Mouse (Mus musculus): ENCODE data around the gene Gm20388. TPM values are rescaled to one million over a fixed set of nuclear protein-coding genes. Genes with fewer than 3 reads are reported as not detected.

Gene Gm20388
- polyA plus RNA-seq, 1 experiment from 2014 or later, result 1.4 TPM

GRCm38 (mm10) chr8:122460524-122461472 lies 2550.2 kb downstream of the Gm20388 start, which contains the start of gene Snai3:
Gene Snai3, minus strand, starts transcription at chr8:122460733.
- WGBS (ENCODE audit: insufficient replicate concordance), result 5% methylated on average over 56 of the region's 56 CpGs
- Histone ChIP-seq H3K4me2 (ENCODE audit: low read depth, low read length) (peak within 1 kb of the TSS; percentile 74), H3K9ac (ENCODE audit: low read depth, low read length) (peak within 1 kb of the TSS; percentile 43; the same call in 1 of the 2 replicates), H3K36me3 (ENCODE audit: control insufficient read depth, insufficient read depth) (no peaks in the 10 kb centered on the region), H3K4me3 (ENCODE audit: low read depth, low read length) (peak within 1 kb of the TSS; percentile 47), H3K27ac (ENCODE audit: low read length) (no peak within 1 kb of the TSS), H3K4me1 (ENCODE audit: control insufficient read depth, low read depth, low read length) (peaks cover 36% of the 10 kb centered on the region), H3K9me3 (replicated peaks; ENCODE audit: control insufficient read depth, low read length) (no peaks in the 10 kb centered on the region), H3K27me3 (ENCODE audit: control insufficient read depth, insufficient read depth, low read depth, low read length) (peaks cover 34% of the 10 kb centered on the region)
- peak; percentile 77 for ATAC-seq (ENCODE audit: low read depth)

- no peak for ATAC-seq (ENCODE audit: low read depth)
- peaks cover 36% of the 10 kb centered on the region for H3K4me1 ChIP-seq (ENCODE audit: control insufficient read depth, low read depth, low read length)
- H3K36me3 ChIP-seq (ENCODE audit: control insufficient read depth, insufficient read depth), result no peaks in the 10 kb centered on the region
- H3K4me2 ChIP-seq (ENCODE audit: low read depth, low read length), result no peak overlapping the region
- no peak overlapping the region for H3K27ac ChIP-seq (ENCODE audit: low read length)
- 60% methylated on average over 11 of the region's 11 CpGs for WGBS (ENCODE audit: insufficient replicate concordance)
- H3K9ac ChIP-seq (ENCODE audit: low read depth, low read length), result no peak overlapping the region
- H3K4me3 ChIP-seq (ENCODE audit: low read depth, low read length), result no peak overlapping the region
- no peaks in the 10 kb centered on the region for H3K9me3 ChIP-seq (replicated peaks; ENCODE audit: control insufficient read depth, low read length)
- peaks cover 34% of the 10 kb centered on the region for H3K27me3 ChIP-seq (ENCODE audit: control insufficient read depth, insufficient read depth, low read depth, low read length)
Measured at GRCm38 (mm10) chr8:122461473-122462148, 2551.0 kb downstream of the Gm20388 start.

DNA sequence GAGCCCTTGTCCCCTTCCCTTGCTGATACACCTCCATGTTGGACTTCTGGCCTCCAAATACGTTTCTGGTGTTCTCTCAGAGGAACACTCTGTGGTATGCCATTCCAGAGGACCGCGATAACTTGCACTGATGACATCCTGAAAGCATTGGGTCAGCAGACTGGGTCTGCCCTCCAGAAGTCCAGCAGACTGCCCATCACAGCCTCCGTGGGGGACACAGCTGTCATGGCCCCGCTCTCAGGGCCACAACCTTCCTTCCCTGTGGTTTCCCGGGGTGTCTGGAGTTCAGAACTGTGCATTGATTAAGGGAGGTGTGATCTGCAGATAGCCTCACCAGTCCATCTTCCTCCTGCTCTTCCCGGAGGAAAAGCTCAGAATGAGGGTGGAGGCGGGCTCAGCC lies 2551.9 kb downstream of the Gm20388 start:
- Histone ChIP-seq H3K4me1 (ENCODE audit: control insufficient read depth, low read depth, low read length) (peaks cover 36% of the 10 kb centered on the region), H3K36me3 (ENCODE audit: control insufficient read depth, insufficient read depth) (no peaks in the 10 kb centered on the region), H3K9ac (ENCODE audit: low read depth, low read length) (no peak overlapping the region), H3K27me3 (ENCODE audit: control insufficient read depth, insufficient read depth, low read depth, low read length) (peaks cover 34% of the 10 kb centered on the region), H3K27ac (ENCODE audit: low read length) (no peak overlapping the region), H3K9me3 (replicated peaks; ENCODE audit: control insufficient read depth, low read length) (no peaks in the 10 kb centered on the region), H3K4me2 (ENCODE audit: low read depth, low read length) (no peak overlapping the region), H3K4me3 (ENCODE audit: low read depth, low read length) (no peak overlapping the region)
- no peak for ATAC-seq (ENCODE audit: low read depth)
- 67% methylated on average over 8 of the region's 8 CpGs for WGBS (ENCODE audit: insufficient replicate concordance)

GRCm38 (mm10) chr8:122463651-122464640 lies 2553.3 kb downstream of the Gm20388 start:
- H3K36me3 ChIP-seq (ENCODE audit: control insufficient read depth, insufficient read depth), result no peaks in the 10 kb centered on the region
- peak; percentile 31 for ATAC-seq (ENCODE audit: low read depth)
- 0 out of 2 replicates have a peak overlapping the region, but pooled peaks have one; percentile 15 for H3K27ac ChIP-seq (ENCODE audit: low read length)
- no peak overlapping the region for H3K4me3 ChIP-seq (ENCODE audit: low read depth, low read length)
- H3K9ac ChIP-seq (ENCODE audit: low read depth, low read length), result no peak overlapping the region
- H3K4me1 ChIP-seq (ENCODE audit: control insufficient read depth, low read depth, low read length), result peaks cover 36% of the 10 kb centered on the region
- H3K27me3 ChIP-seq (ENCODE audit: control insufficient read depth, insufficient read depth, low read depth, low read length), result peaks cover 31% of the 10 kb centered on the region
- WGBS (ENCODE audit: insufficient replicate concordance), result 16% methylated on average over 12 of the region's 12 CpGs
- H3K9me3 ChIP-seq (replicated peaks; ENCODE audit: control insufficient read depth, low read length), result no peaks in the 10 kb centered on the region
- H3K4me2 ChIP-seq (ENCODE audit: low read depth, low read length), result no peak overlapping the region

DNA sequence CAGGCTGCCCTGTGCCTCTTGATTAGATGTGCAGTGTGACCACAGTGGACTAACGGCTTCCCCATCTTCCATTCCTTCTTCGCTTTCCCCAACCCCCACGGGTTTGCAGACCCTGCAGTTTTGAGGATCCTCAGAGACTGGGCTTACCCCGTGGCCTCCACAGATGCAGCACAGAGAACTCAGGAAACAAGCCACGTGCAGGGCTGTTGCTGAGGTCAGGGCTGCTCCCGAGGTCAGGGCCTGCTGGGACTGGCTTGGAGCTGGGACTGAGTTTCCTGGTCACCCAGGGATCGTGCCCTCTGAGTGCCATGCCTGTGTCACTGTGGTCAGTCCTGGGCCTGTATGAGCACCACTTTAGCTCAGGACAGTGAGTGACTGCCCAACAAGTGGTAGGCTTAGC lies 2554.3 kb downstream of the Gm20388 start:
- Histone ChIP-seq H3K27me3 (ENCODE audit: control insufficient read depth, insufficient read depth, low read depth, low read length) (peaks cover 21% of the 10 kb centered on the region), H3K27ac (ENCODE audit: low read length) (no peak overlapping the region), H3K4me3 (ENCODE audit: low read depth, low read length) (no peak overlapping the region), H3K9ac (ENCODE audit: low read depth, low read length) (no peak overlapping the region), H3K4me2 (ENCODE audit: low read depth, low read length) (no peak overlapping the region), H3K9me3 (replicated peaks; ENCODE audit: control insufficient read depth, low read length) (no peaks in the 10 kb centered on the region), H3K4me1 (ENCODE audit: control insufficient read depth, low read depth, low read length) (peaks cover 38% of the 10 kb centered on the region), H3K36me3 (ENCODE audit: control insufficient read depth, insufficient read depth) (no peaks in the 10 kb centered on the region)
- WGBS (ENCODE audit: insufficient replicate concordance), result 16% methylated on average over 7 of the region's 7 CpGs
- no peak for ATAC-seq (ENCODE audit: low read depth)

GRCm38 (mm10) chr8:122467816-122468215 lies 2557.2 kb downstream of the Gm20388 start:
- Histone ChIP-seq H3K4me1 (ENCODE audit: control insufficient read depth, low read depth, low read length) (peaks cover 25% of the 10 kb centered on the region), H3K9me3 (replicated peaks; ENCODE audit: control insufficient read depth, low read length) (no peaks in the 10 kb centered on the region), H3K36me3 (ENCODE audit: control insufficient read depth, insufficient read depth) (no peaks in the 10 kb centered on the region), H3K4me2 (ENCODE audit: low read depth, low read length) (no peak overlapping the region), H3K9ac (ENCODE audit: low read depth, low read length) (no peak overlapping the region), H3K27me3 (ENCODE audit: control insufficient read depth, insufficient read depth, low read depth, low read length) (no peaks in the 10 kb centered on the region), H3K4me3 (ENCODE audit: low read depth, low read length) (no peak overlapping the region), H3K27ac (ENCODE audit: low read length) (no peak overlapping the region)
- ATAC-seq (ENCODE audit: low read depth), result no peak
- 77% methylated on average over 13 of the region's 13 CpGs for whole genome bisulfite sequencing (ENCODE audit: insufficient replicate concordance)

- H3K4me3 ChIP-seq (ENCODE audit: low read depth, low read length), result no peak overlapping the region
- no peaks in the 10 kb centered on the region for H3K27me3 ChIP-seq (ENCODE audit: control insufficient read depth, insufficient read depth, low read depth, low read length)
- no peak overlapping the region for H3K9ac ChIP-seq (ENCODE audit: low read depth, low read length)
- H3K9me3 ChIP-seq (replicated peaks; ENCODE audit: control insufficient read depth, low read length), result no peaks in the 10 kb centered on the region
- no peak overlapping the region for H3K4me2 ChIP-seq (ENCODE audit: low read depth, low read length)
- peaks cover 18% of the 10 kb centered on the region for H3K4me1 ChIP-seq (ENCODE audit: control insufficient read depth, low read depth, low read length)
- ATAC-seq (ENCODE audit: low read depth), result no peak
- WGBS (ENCODE audit: insufficient replicate concordance), result 61% methylated on average over 6 of the region's 6 CpGs
- no peaks in the 10 kb centered on the region for H3K36me3 ChIP-seq (ENCODE audit: control insufficient read depth, insufficient read depth)
- no peak overlapping the region for H3K27ac ChIP-seq (ENCODE audit: low read length)
Measured at GRCm38 (mm10) chr8:122469407-122469806, 2558.8 kb downstream of the Gm20388 start.

GRCm38 (mm10) chr8:122469965-122470364 lies 2559.3 kb downstream of the Gm20388 start:
- no peaks in the 10 kb centered on the region for H3K27me3 ChIP-seq (ENCODE audit: control insufficient read depth, insufficient read depth, low read depth, low read length)
- 76% methylated on average over 10 of the region's 10 CpGs for WGBS (ENCODE audit: insufficient replicate concordance)
- H3K4me3 ChIP-seq (ENCODE audit: low read depth, low read length), result no peak overlapping the region
- H3K27ac ChIP-seq (ENCODE audit: low read length), result no peak overlapping the region
- no peaks in the 10 kb centered on the region for H3K36me3 ChIP-seq (ENCODE audit: control insufficient read depth, insufficient read depth)
- H3K9ac ChIP-seq (ENCODE audit: low read depth, low read length), result no peak overlapping the region
- no peak for ATAC-seq (ENCODE audit: low read depth)
- H3K9me3 ChIP-seq (replicated peaks; ENCODE audit: control insufficient read depth, low read length), result no peaks in the 10 kb centered on the region
- no peak overlapping the region for H3K4me2 ChIP-seq (ENCODE audit: low read depth, low read length)
- peaks cover 19% of the 10 kb centered on the region for H3K4me1 ChIP-seq (ENCODE audit: control insufficient read depth, low read depth, low read length)

Data from liver, embryonic 16.5 days (tissue).